Mouse (Mus musculus) megakaryocyte, embryonic 14.5 days (primary cell): Measurements from ENCODE around the gene Btf3l4. TPM values are rescaled to one million over a fixed set of nuclear protein-coding genes. Genes with fewer than 3 reads are reported as not detected.

Experiments
- H3K27me3 ChIP-seq: replicated peaks from 2 replicates; pipeline ENCODE3; 2012; ENCODE audit warnings: inconsistent platforms
- H3K36me3 ChIP-seq: replicated peaks from 2 replicates; pipeline ENCODE3; 2012; ENCODE audit warnings: low read length, inconsistent platforms, mixed read lengths
- H3K4me1 ChIP-seq: 2 replicates; pipeline ENCODE4 v1.6.1; 2012; ENCODE audit warnings: inconsistent platforms
- H3K4me3 ChIP-seq: replicated peaks from 2 replicates; pipeline ENCODE3; 2012; ENCODE audit warnings: moderate library complexity, mild to moderate bottlenecking, inconsistent platforms
- H3K9me3 ChIP-seq: 2 replicates; pipeline ENCODE4 v1.6.1; 2012; ENCODE audit warnings: inconsistent platforms
- FLI1 ChIP-seq: IDR thresholded peaks from 2 replicates; pipeline ENCODE4 v1.6.1; 2012; ENCODE audit warnings: low read length, inconsistent platforms, mixed read lengths
- GATA1 ChIP-seq: IDR thresholded peaks from 3 replicates; pipeline ENCODE4 v1.6.1; 2012; ENCODE audit warnings: mixed read lengths, low read length, inconsistent platforms, borderline replicate concordance
- polyA plus RNA-seq: library from polyadenylated mRNA; stranded (reverse); fragments of >175 nt; gene quantifications from 2 replicates; pipeline ENCODE4 v1.2.3, GENCODE M21; 2012; ENCODE audit warnings: low replicate concordance; ENCODE audit not compliant: insufficient read depth

The Btf3l4 gene
- polyA plus RNA-seq, 1 experiment: 5.4 TPM

GRCm38 (mm10) chr4:108782421-108783085 is 50.9 kb downstream of the Btf3l4 start:
- peaks cover 53% of the 10 kb centered on the region for H3K27me3 ChIP-seq
- H3K4me1 ChIP-seq: peaks cover 13% of the 10 kb centered on the region
- H3K36me3 ChIP-seq: no peaks in the 10 kb centered on the region
- H3K9me3 ChIP-seq: no peaks in the 10 kb centered on the region
- TF ChIP-seq GATA1: no peak
- TF ChIP-seq FLI1: no peak
- H3K4me3 ChIP-seq: no peak overlapping the region

GRCm38 (mm10) chr4:108781596-108781995 is 51.8 kb downstream of the Btf3l4 start:
- H3K36me3 ChIP-seq: no peaks in the 10 kb centered on the region
- H3K27me3 ChIP-seq: peaks cover 54% of the 10 kb centered on the region
- TF ChIP-seq FLI1 (no peak), GATA1 (no peak)
- no peaks in the 10 kb centered on the region for H3K9me3 ChIP-seq
- peaks cover 13% of the 10 kb centered on the region for H3K4me1 ChIP-seq
- H3K4me3 ChIP-seq: no peak overlapping the region

DNA sequence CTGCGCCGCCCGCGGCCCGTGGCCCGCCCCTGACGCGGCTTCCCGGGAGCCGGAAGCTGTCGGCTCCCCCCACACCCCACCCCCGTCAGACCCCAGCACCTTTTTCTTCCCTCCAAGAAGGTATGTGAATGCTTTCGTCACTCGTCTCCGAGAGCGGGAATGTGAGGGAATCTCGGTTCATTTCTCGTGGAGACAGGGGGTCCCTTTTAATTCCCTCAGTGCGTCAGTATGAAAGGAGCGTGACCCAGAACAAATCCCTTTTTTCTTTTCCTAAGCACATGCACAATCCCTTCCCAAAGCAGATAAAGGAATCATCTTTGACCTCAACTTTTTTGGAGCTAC is 52.6 kb downstream of the Btf3l4 start:
- Histone ChIP-seq H3K9me3 (no peaks in the 10 kb centered on the region), H3K4me1 (peaks cover 13% of the 10 kb centered on the region), H3K4me3 (peak overlapping the region; percentile 93), H3K27me3 (peaks cover 54% of the 10 kb centered on the region), H3K36me3 (no peaks in the 10 kb centered on the region)
- TF ChIP-seq FLI1 (no peak), GATA1 (no peak)

GRCm38 (mm10) chr4:108780057-108780863 is 53.2 kb downstream of the Btf3l4 start, which contains the start of gene Zfyve9:
Gene Zfyve9, minus strand, starts transcription at chr4:108780798.
- Histone ChIP-seq H3K36me3 (no peaks in the 10 kb centered on the region), H3K4me1 (peaks cover 13% of the 10 kb centered on the region), H3K4me3 (peak within 1 kb of the TSS; percentile 93), H3K9me3 (no peaks in the 10 kb centered on the region), H3K27me3 (peaks cover 54% of the 10 kb centered on the region)
- TF ChIP-seq GATA1 (no peak), FLI1 (no peak)

DNA sequence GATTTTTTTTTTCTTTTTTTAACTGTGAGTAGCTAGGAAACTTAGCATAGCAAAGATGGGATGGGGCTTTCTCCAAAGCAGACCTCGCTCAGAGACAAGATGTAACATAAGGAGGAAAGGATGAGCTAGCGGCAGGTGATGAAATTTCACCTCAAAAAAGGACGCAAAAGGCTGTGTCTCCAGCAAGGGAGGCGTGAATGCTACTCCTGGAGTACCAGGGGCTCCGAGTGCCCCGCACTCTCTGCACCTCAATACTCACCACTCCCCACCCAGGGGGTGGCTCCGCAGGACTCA is 53.7 kb downstream of the Btf3l4 start:
- H3K4me1 ChIP-seq: peaks cover 13% of the 10 kb centered on the region
- no peaks in the 10 kb centered on the region for H3K36me3 ChIP-seq
- H3K27me3 ChIP-seq: peaks cover 54% of the 10 kb centered on the region
- no peaks in the 10 kb centered on the region for H3K9me3 ChIP-seq
- H3K4me3 ChIP-seq: peak overlapping the region; percentile 93
- TF ChIP-seq FLI1: no peak

GRCm38 (mm10) chr4:108768527-108768926 is 64.9 kb downstream of the Btf3l4 start:
- Histone ChIP-seq H3K36me3 (no peaks in the 10 kb centered on the region), H3K4me3 (no peak overlapping the region), H3K4me1 (no peaks in the 10 kb centered on the region), H3K27me3 (peaks cover 3% of the 10 kb centered on the region), H3K9me3 (no peaks in the 10 kb centered on the region)
- no peak for TF ChIP-seq FLI1
- TF ChIP-seq GATA1: no peak

Other genes starting within 250 kb of the Btf3l4 start
- 24.8 and 45.3 TPM in 2 replicates for gene Cc2d1b, start 213.7 kb downstream of the Btf3l4 start, polyA plus RNA-seq
- not detected in 2 replicates for gene 3110021N24Rik, start 114.0 kb downstream of the Btf3l4 start, polyA plus RNA-seq
- 0.01 TPM in 1 of 2 replicates, not detected in the other for gene Zfyve9, start 52.8 kb downstream of the Btf3l4 start, polyA plus RNA-seq
- 6.4 TPM in 1 of 2 replicates, not detected in the other for gene Txndc12, start 987 bp upstream of the Btf3l4 start, polyA plus RNA-seq
- gene Kti12, start 14.2 kb upstream of the Btf3l4 start, polyA plus RNA-seq: 33.5 and 40.0 TPM in 2 replicates
- 0.22 TPM in 1 of 2 replicates, not detected in the other for gene A730015C16Rik, start 15.0 kb upstream of the Btf3l4 start, polyA plus RNA-seq
- gene Rab3b, start 45.4 kb upstream of the Btf3l4 start, polyA plus RNA-seq: not detected in 2 replicates
- gene Nrd1, start 167.0 kb upstream of the Btf3l4 start, polyA plus RNA-seq: 4.8 and 14.6 TPM in 2 replicates